Mouse (Mus musculus) small intestine, adult 2 months (tissue): ENCODE data around the gene Usp29. TPM values are rescaled to one million over a fixed set of nuclear protein-coding genes. Genes with fewer than 3 reads are reported as not detected.

ENCODE experiments used
- polyA plus RNA-seq: library from polyadenylated mRNA; depleted of rRNA; stranded (reverse); fragments of >200 nt; gene quantifications from 2 replicates; pipeline ENCODE4 v1.2.3, GENCODE M21; 2012; rRNA removed

Usp29 gene
- polyA plus RNA-seq, 1 experiment: 0.09 TPM

Other genes starting within 250 kb of the Usp29 start
- not detected in 2 replicates for gene Olfr5, start 243.6 kb upstream of the Usp29 start, polyA plus RNA-seq
- gene Olfr1347, start 230.8 kb upstream of the Usp29 start, polyA plus RNA-seq: not detected in 2 replicates
- gene Olfr1348, start 221.8 kb upstream of the Usp29 start, polyA plus RNA-seq: not detected in 2 replicates
- gene Olfr1349, start 207.6 kb upstream of the Usp29 start, polyA plus RNA-seq: not detected in 2 replicates
- not detected in 2 replicates for gene Olfr1350, start 165.7 kb upstream of the Usp29 start, polyA plus RNA-seq
- gene Zim1, start 34.1 kb upstream of the Usp29 start, polyA plus RNA-seq: 0.04 TPM in 2 replicates
- gene Peg3, start 147 bp upstream of the Usp29 start, polyA plus RNA-seq: 0.60 and 1.0 TPM in 2 replicates